Mouse (Mus musculus): ENCODE data around the gene Cytip. TPM values are rescaled to one million over a fixed set of nuclear protein-coding genes. Genes with fewer than 3 reads are reported as not detected.

The Cytip gene
- polyA plus RNA-seq, 1 experiment from 2014 or later, result 2.2 TPM

GRCm38 (mm10) chr2:58187310-58188051 is 7.9 kb downstream of the Cytip start:
- no peak overlapping the region for H3K4me3 ChIP-seq (replicated peaks; ENCODE audit: low read length)
- H3K4me1 ChIP-seq (ENCODE audit: control insufficient read depth, insufficient read depth, low read length), result no peaks in the 10 kb centered on the region
- no peak for ATAC-seq (ENCODE audit: insufficient read depth, low FRiP score)
- H3K9ac ChIP-seq (ENCODE audit: low read length), result no peak overlapping the region
- no peaks in the 10 kb centered on the region for H3K36me3 ChIP-seq (ENCODE audit: control insufficient read depth, insufficient read depth, low read length)
- H3K27ac ChIP-seq (ENCODE audit: low read length), result no peak overlapping the region
- H3K4me2 ChIP-seq (ENCODE audit: low read depth, low read length), result no peak overlapping the region
- no peaks in the 10 kb centered on the region for H3K9me3 ChIP-seq (replicated peaks; ENCODE audit: control insufficient read depth, low read length)
- no peaks in the 10 kb centered on the region for H3K27me3 ChIP-seq (ENCODE audit: control insufficient read depth, insufficient read depth, low read length)
- WGBS, result 59% methylated on average over 8 of the region's 8 CpGs

- no peak for ATAC-seq (ENCODE audit: insufficient read depth, low FRiP score)
- H3K9ac ChIP-seq (ENCODE audit: low read length), result no peak overlapping the region
- WGBS, result 91% methylated on average over 2 of the region's 2 CpGs
Measured at GRCm38 (mm10) chr2:58184197-58184596, 11.1 kb downstream of the Cytip start.

GRCm38 (mm10) chr2:58183658-58184057 is 11.7 kb downstream of the Cytip start:
- no peak for ATAC-seq (ENCODE audit: insufficient read depth, low FRiP score)

More at GRCm38 (mm10) chr2:58184197-58184596, 11.1 kb downstream of the Cytip start:
- Histone ChIP-seq H3K27ac (ENCODE audit: low read length) (no peak overlapping the region), H3K36me3 (ENCODE audit: control insufficient read depth, insufficient read depth, low read length) (no peaks in the 10 kb centered on the region), H3K27me3 (ENCODE audit: control insufficient read depth, insufficient read depth, low read length) (no peaks in the 10 kb centered on the region), H3K4me1 (ENCODE audit: control insufficient read depth, insufficient read depth, low read length) (no peaks in the 10 kb centered on the region), H3K9me3 (replicated peaks; ENCODE audit: control insufficient read depth, low read length) (no peaks in the 10 kb centered on the region), H3K4me2 (ENCODE audit: low read depth, low read length) (no peak overlapping the region), H3K4me3 (replicated peaks; ENCODE audit: low read length) (no peak overlapping the region)

GRCm38 (mm10) chr2:58180776-58181175 is 14.6 kb downstream of the Cytip start:
- H3K9ac ChIP-seq (ENCODE audit: low read length), result no peak overlapping the region
- no peaks in the 10 kb centered on the region for H3K27me3 ChIP-seq (ENCODE audit: control insufficient read depth, insufficient read depth, low read length)
- WGBS, result 40% methylated on average over 1 of the region's 1 CpGs
- H3K36me3 ChIP-seq (ENCODE audit: control insufficient read depth, insufficient read depth, low read length), result no peaks in the 10 kb centered on the region
- no peaks in the 10 kb centered on the region for H3K4me1 ChIP-seq (ENCODE audit: control insufficient read depth, insufficient read depth, low read length)
- ATAC-seq (ENCODE audit: insufficient read depth, low FRiP score), result no peak
- H3K4me3 ChIP-seq (replicated peaks; ENCODE audit: low read length), result no peak overlapping the region
- no peaks in the 10 kb centered on the region for H3K9me3 ChIP-seq (replicated peaks; ENCODE audit: control insufficient read depth, low read length)
- no peak overlapping the region for H3K27ac ChIP-seq (ENCODE audit: low read length)
- H3K4me2 ChIP-seq (ENCODE audit: low read depth, low read length), result no peak overlapping the region

More at GRCm38 (mm10) chr2:58183658-58184057, 11.7 kb downstream of the Cytip start:
- no peaks in the 10 kb centered on the region for H3K27me3 ChIP-seq (ENCODE audit: control insufficient read depth, insufficient read depth, low read length)
- H3K4me3 ChIP-seq (replicated peaks; ENCODE audit: low read length), result no peak overlapping the region
- H3K36me3 ChIP-seq (ENCODE audit: control insufficient read depth, insufficient read depth, low read length), result no peaks in the 10 kb centered on the region
- no peaks in the 10 kb centered on the region for H3K9me3 ChIP-seq (replicated peaks; ENCODE audit: control insufficient read depth, low read length)
- no peak overlapping the region for H3K9ac ChIP-seq (ENCODE audit: low read length)
- no peak overlapping the region for H3K27ac ChIP-seq (ENCODE audit: low read length)
- H3K4me1 ChIP-seq (ENCODE audit: control insufficient read depth, insufficient read depth, low read length), result no peaks in the 10 kb centered on the region
- WGBS, result 85% methylated on average over 2 of the region's 2 CpGs
- no peak overlapping the region for H3K4me2 ChIP-seq (ENCODE audit: low read depth, low read length)

GRCm38 (mm10) chr2:58179056-58179455 is 16.3 kb downstream of the Cytip start:
- ATAC-seq (ENCODE audit: insufficient read depth, low FRiP score), result no peak
- H3K9ac ChIP-seq (ENCODE audit: low read length), result no peak overlapping the region
- no peak overlapping the region for H3K4me3 ChIP-seq (replicated peaks; ENCODE audit: low read length)
- 53% methylated on average over 1 of the region's 1 CpGs for WGBS
- no peak overlapping the region for H3K4me2 ChIP-seq (ENCODE audit: low read depth, low read length)
- H3K9me3 ChIP-seq (replicated peaks; ENCODE audit: control insufficient read depth, low read length), result no peaks in the 10 kb centered on the region
- no peaks in the 10 kb centered on the region for H3K36me3 ChIP-seq (ENCODE audit: control insufficient read depth, insufficient read depth, low read length)
- no peaks in the 10 kb centered on the region for H3K27me3 ChIP-seq (ENCODE audit: control insufficient read depth, insufficient read depth, low read length)
- H3K27ac ChIP-seq (ENCODE audit: low read length), result no peak overlapping the region
- H3K4me1 ChIP-seq (ENCODE audit: control insufficient read depth, insufficient read depth, low read length), result no peaks in the 10 kb centered on the region

- Histone ChIP-seq H3K4me3 (replicated peaks; ENCODE audit: low read length) (no peak overlapping the region), H3K27ac (ENCODE audit: low read length) (no peak overlapping the region)
- WGBS, result 71% methylated on average over 8 of the region's 8 CpGs
Measured at GRCm38 (mm10) chr2:58175392-58176291, 19.7 kb downstream of the Cytip start.

GRCm38 (mm10) chr2:58174476-58175286 is 20.7 kb downstream of the Cytip start:
- Histone ChIP-seq H3K4me1 (ENCODE audit: control insufficient read depth, insufficient read depth, low read length) (no peaks in the 10 kb centered on the region), H3K9ac (ENCODE audit: low read length) (no peak overlapping the region), H3K27ac (ENCODE audit: low read length) (no peak overlapping the region), H3K9me3 (replicated peaks; ENCODE audit: control insufficient read depth, low read length) (no peaks in the 10 kb centered on the region), H3K4me2 (ENCODE audit: low read depth, low read length) (no peak overlapping the region), H3K27me3 (ENCODE audit: control insufficient read depth, insufficient read depth, low read length) (no peaks in the 10 kb centered on the region), H3K4me3 (replicated peaks; ENCODE audit: low read length) (no peak overlapping the region), H3K36me3 (ENCODE audit: control insufficient read depth, insufficient read depth, low read length) (no peaks in the 10 kb centered on the region)
- 56% methylated on average over 9 of the region's 9 CpGs for WGBS
- ATAC-seq (ENCODE audit: insufficient read depth, low FRiP score), result no peak

More at GRCm38 (mm10) chr2:58175392-58176291, 19.7 kb downstream of the Cytip start:
- no peaks in the 10 kb centered on the region for H3K36me3 ChIP-seq (ENCODE audit: control insufficient read depth, insufficient read depth, low read length)
- no peak overlapping the region for H3K4me2 ChIP-seq (ENCODE audit: low read depth, low read length)
- no peak for ATAC-seq (ENCODE audit: insufficient read depth, low FRiP score)
- H3K27me3 ChIP-seq (ENCODE audit: control insufficient read depth, insufficient read depth, low read length), result no peaks in the 10 kb centered on the region
- H3K9me3 ChIP-seq (replicated peaks; ENCODE audit: control insufficient read depth, low read length), result no peaks in the 10 kb centered on the region
- H3K9ac ChIP-seq (ENCODE audit: low read length), result no peak overlapping the region
- no peaks in the 10 kb centered on the region for H3K4me1 ChIP-seq (ENCODE audit: control insufficient read depth, insufficient read depth, low read length)

- Histone ChIP-seq H3K27me3 (ENCODE audit: control insufficient read depth, insufficient read depth, low read length) (no peaks in the 10 kb centered on the region), H3K9me3 (replicated peaks; ENCODE audit: control insufficient read depth, low read length) (no peaks in the 10 kb centered on the region), H3K4me1 (ENCODE audit: control insufficient read depth, insufficient read depth, low read length) (no peaks in the 10 kb centered on the region), H3K4me2 (ENCODE audit: low read depth, low read length) (no peak overlapping the region), H3K9ac (ENCODE audit: low read length) (no peak overlapping the region), H3K4me3 (replicated peaks; ENCODE audit: low read length) (no peak overlapping the region), H3K27ac (ENCODE audit: low read length) (no peak overlapping the region), H3K36me3 (ENCODE audit: control insufficient read depth, insufficient read depth, low read length) (no peaks in the 10 kb centered on the region)
- no peak for ATAC-seq (ENCODE audit: insufficient read depth, low FRiP score)
- 85% methylated on average over 3 of the region's 3 CpGs for WGBS
Measured at GRCm38 (mm10) chr2:58172963-58173362, 22.4 kb downstream of the Cytip start.

Measured in stomach, embryonic 16.5 days (tissue).